Mouse (Mus musculus) heart, postnatal 36 days (tissue): ENCODE results near the gene Cdt1. TPM values are rescaled to one million over a fixed set of nuclear protein-coding genes. Genes with fewer than 3 reads are reported as not detected.

Source experiments
- DNase-seq, 2 experiments: peaks; one replicate each; pipeline ENCODE4 v3.0.0; 2021 to 2022
- intact Hi-C: fragments of 180-260 bp; cut with DNase I; formaldehyde crosslinking; loops from one replicate; pipeline ENCODE4 v1.15.1; 2025
- total RNA-seq, 2 experiments: library from RNA; stranded (reverse); gene quantifications; 2 replicates each; pipeline ENCODE4 v1.2.3; 2021

The Cdt1 gene
- total RNA-seq, 2 experiments from 2014 or later: 2.4 to 2.5 TPM

- no peak for DNase-seq
- intact Hi-C loops: loop anchor here (2.0 kb wide), 1 partner anchor 32 kb away; no protein-coding TSS in a partner anchor
These were observed 19.5 kb upstream of the Cdt1 start for GRCm38 (mm10) chr8:122548331-122548730.

- no peak for DNase-seq
- intact Hi-C loops: loop anchor here (2.0 kb wide), 1 partner anchor 32 kb away; no protein-coding TSS in a partner anchor
These were observed 18.9 kb upstream of the Cdt1 start for GRCm38 (mm10) chr8:122548891-122549439.

GRCm38 (mm10) chr8:122550234-122550994 lies 17.4 kb upstream of the Cdt1 start:
- DNase-seq: peak; percentile 56 to 71
- intact Hi-C loops: loop anchor here (5.0 kb wide), 1 partner anchor 173 kb away; the partner anchor contains the start of gene Zc3h18

GRCm38 (mm10) chr8:122550995-122551264 lies 16.9 kb upstream of the Cdt1 start:
- no peak for DNase-seq
- intact Hi-C loops: loop anchor here (1.0 to 5.0 kb wide), 3 partner anchors 50 to 279 kb away; partner anchors contain the start of gene Zc3h18

- DNase-seq: peak; percentile 97
- intact Hi-C loops: loop anchor here (1.0 to 5.0 kb wide), 3 partner anchors 50 to 279 kb away; partner anchors contain the start of gene Zc3h18
These were observed 16.4 kb upstream of the Cdt1 start, which contains the start of gene Piezo1 for GRCm38 (mm10) chr8:122551265-122552051. Gene Piezo1 (minus strand): TSS chr8:122551329.

GRCm38 (mm10) chr8:122554786-122555185 lies 13.0 kb upstream of the Cdt1 start:
- intact Hi-C loops: loop anchor here (5.0 kb wide), 1 partner anchor 177 kb away; the partner anchor contains the start of gene Zc3h18
- no peak for DNase-seq

- DNase-seq: peak; percentile 63 to 67
- intact Hi-C loops: no loop called here
These were observed 11.5 kb upstream of the Cdt1 start for GRCm38 (mm10) chr8:122556030-122557009.

GRCm38 (mm10) chr8:122557248-122558038 lies 10.4 kb upstream of the Cdt1 start:
- no peak for DNase-seq
- intact Hi-C loops: no loop called here

- intact Hi-C loops: no loop called here
- no peak for DNase-seq
These were observed 9.0 kb upstream of the Cdt1 start for GRCm38 (mm10) chr8:122558671-122559349.

GRCm38 (mm10) chr8:122561199-122561598 lies 6.6 kb upstream of the Cdt1 start:
- intact Hi-C loops: no loop called here
- DNase-seq: no peak

- intact Hi-C loops: no loop called here
These were observed 3.2 kb upstream of the Cdt1 start for GRCm38 (mm10) chr8:122564363-122565352.

GRCm38 (mm10) chr8:122566766-122567165 lies 1.0 kb upstream of the Cdt1 start:
- intact Hi-C loops: no loop called here
- DNase-seq: no peak

More at GRCm38 (mm10) chr8:122564363-122565352, 3.2 kb upstream of the Cdt1 start:
- no peak for DNase-seq

GRCm38 (mm10) chr8:122568109-122568504 lies 292 bp downstream of the Cdt1 start:
- intact Hi-C loops: no loop called here
- no peak for DNase-seq

GRCm38 (mm10) chr8:122568881-122569309 lies 1.1 kb downstream of the Cdt1 start:
- intact Hi-C loops: no loop called here

GRCm38 (mm10) chr8:122569329-122569728 lies 1.5 kb downstream of the Cdt1 start:
- intact Hi-C loops: no loop called here
- DNase-seq: no peak

More at GRCm38 (mm10) chr8:122568881-122569309, 1.1 kb downstream of the Cdt1 start:
- DNase-seq: no peak

- intact Hi-C loops: no loop called here
- DNase-seq: no peak
These were observed 2.2 kb downstream of the Cdt1 start for GRCm38 (mm10) chr8:122569996-122570395.

- intact Hi-C loops: no loop called here
- DNase-seq: no peak
These were observed 3.3 kb downstream of the Cdt1 start for GRCm38 (mm10) chr8:122571153-122571552.
